Mouse (Mus musculus) megakaryocyte, embryonic 14.5 days (primary cell): Measurements from ENCODE around the gene Slc41a2.

Experiments used
- FLI1 ChIP-seq: IDR thresholded peaks from 2 replicates; pipeline ENCODE4 v1.6.1; 2012; ENCODE audit warnings: low read length, inconsistent platforms, mixed read lengths
- GATA1 ChIP-seq: IDR thresholded peaks from 3 replicates; pipeline ENCODE4 v1.6.1; 2012; ENCODE audit warnings: mixed read lengths, low read length, inconsistent platforms, borderline replicate concordance

DNA sequence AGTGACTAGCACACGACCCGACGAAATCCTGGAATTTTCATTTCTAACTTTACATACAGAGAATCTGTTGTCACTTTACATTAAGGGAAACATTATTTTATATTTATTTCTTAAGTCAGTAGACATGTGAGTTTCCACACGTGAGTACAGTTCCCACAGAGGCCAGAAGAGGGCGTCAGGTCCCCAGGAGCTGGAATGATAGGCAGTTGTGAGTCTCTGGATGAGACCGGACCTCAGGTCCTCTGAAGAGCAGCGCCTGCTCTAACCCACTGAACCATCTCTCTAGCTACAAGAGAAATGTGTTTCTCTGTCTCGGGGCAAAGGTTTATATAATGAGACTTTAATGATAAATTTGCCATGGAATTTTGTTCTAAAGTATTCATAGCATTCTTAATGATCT is 86.3 kb downstream of the Slc41a2 start:
- TF ChIP-seq GATA1 (no peak), FLI1 (no peak)
